8 mouse cellular contexts compared by ENCODE assay signal in the genomic region with DNA sequence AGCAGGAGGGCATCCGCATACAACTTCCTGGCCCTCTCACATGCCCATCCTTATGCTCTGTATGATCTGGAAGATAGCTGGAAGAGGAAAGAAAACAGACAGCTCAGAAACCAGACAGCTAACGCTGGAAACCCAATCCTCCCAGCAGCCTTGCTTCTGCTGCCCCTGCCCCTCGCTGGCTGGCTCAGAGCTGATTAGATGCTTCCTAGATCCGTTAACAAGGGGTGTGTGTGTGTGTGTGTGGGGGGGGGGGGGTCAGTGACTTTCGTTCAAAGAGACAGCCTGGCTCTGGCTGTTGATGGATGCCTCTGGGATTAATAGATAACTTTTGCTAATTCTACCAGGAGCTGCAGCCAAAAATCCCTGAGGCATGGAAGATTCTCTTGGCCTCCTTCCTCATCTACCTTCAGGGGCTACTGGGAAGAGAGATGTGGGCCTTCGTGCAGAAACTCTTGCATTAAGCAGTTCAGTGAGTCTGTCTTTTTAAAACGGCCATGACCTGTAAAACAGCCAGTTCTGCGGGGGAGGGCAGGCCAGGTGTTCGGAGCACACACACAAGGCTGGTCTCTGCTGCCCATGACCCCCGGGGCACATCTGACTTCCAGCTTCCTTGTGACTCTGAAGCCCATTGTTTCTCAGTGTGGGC. TPM values are rescaled to one million over a fixed set of nuclear protein-coding genes. Genes with fewer than 3 reads are reported as not detected.
DNase-seq lines count a peak whose midpoint lies in the region; ATAC-seq and TF ChIP-seq lines count a peak whose summit lies in the region.

No protein-coding gene starts in this region.

- no peaks in the 10 kb centered on the region for H3K36me3 ChIP-seq in forebrain, embryonic 10.5 days (replicated peaks)
- no peaks in the 10 kb centered on the region for H3K36me3 ChIP-seq in forebrain, postnatal 0 days (ENCODE audit: insufficient read depth)
- H3K36me3 ChIP-seq in intestine, embryonic 14.5 days (ENCODE audit: control insufficient read depth, insufficient read depth, low read length), result no peaks in the 10 kb centered on the region
- no peaks in the 10 kb centered on the region for H3K36me3 ChIP-seq in liver, embryonic 14.5 days (replicated peaks; ENCODE audit: control insufficient read depth, insufficient read depth, low read depth)
- H3K36me3 ChIP-seq in stomach, postnatal 0 days (ENCODE audit: control insufficient read depth, insufficient read depth, low read length), result no peaks in the 10 kb centered on the region

- H3K4me1 ChIP-seq in forebrain, embryonic 10.5 days, result peaks cover 47% of the 10 kb centered on the region
- no peaks in the 10 kb centered on the region for H3K4me1 ChIP-seq in forebrain, postnatal 0 days (ENCODE audit: insufficient read depth)
- peaks cover 26% of the 10 kb centered on the region for H3K4me1 ChIP-seq in intestine, embryonic 14.5 days (replicated peaks; ENCODE audit: control insufficient read depth, insufficient read depth, low read length)
- peaks cover 47 to 55% of the 10 kb centered on the region in 2 experiments for H3K4me1 ChIP-seq in liver, embryonic 14.5 days (replicated peaks; ENCODE audit: control insufficient read depth in 2 of 2, insufficient read depth in 2 of 2, low read length in 1 of 2)
- H3K4me1 ChIP-seq in stomach, postnatal 0 days (replicated peaks; ENCODE audit: control insufficient read depth, insufficient read depth), result peaks cover 9% of the 10 kb centered on the region

- peak overlapping the region; percentile 41 for H3K4me3 ChIP-seq in forebrain, embryonic 10.5 days
- H3K4me3 ChIP-seq in forebrain, postnatal 0 days (ENCODE audit: low read depth, low read length), result no peak overlapping the region
- no peak overlapping the region for H3K4me3 ChIP-seq in intestine, embryonic 14.5 days (ENCODE audit: low read depth, low read length)
- H3K4me3 ChIP-seq in liver, embryonic 14.5 days (ENCODE audit: insufficient read depth in 1 of 2, low read depth in 2 of 2, low read length in 2 of 2), result peak overlapping the region; percentile 66 to 84
- H3K4me3 ChIP-seq in stomach, postnatal 0 days (ENCODE audit: low read depth, low read length), result no peak overlapping the region

- DNase-seq in forebrain, embryonic 10.5 days (ENCODE audit: extremely low spot score, low spot score), result peak; percentile 30
- no peak for DNase-seq in forebrain, postnatal 0 days
- DNase-seq in intestine, embryonic 14.5 days (ENCODE audit: low spot score), result no peak
- DNase-seq in liver, embryonic 14.5 days (ENCODE audit: low read depth in 3 of 3, low spot score in 3 of 3), result peak in 2 of 3 experiments; percentile 42 to 48
- DNase-seq in stomach, postnatal 0 days (ENCODE audit: low spot score), result no peak
- DNase-seq in urinary bladder, adult 2 months (ENCODE audit: low spot score), result no peak
- no peak for DNase-seq in frontal cortex, adult 2 months (ENCODE audit: extremely low spot score in 1 of 2, low spot score in 1 of 2)

- peak overlapping the region; percentile 85 for H3K27ac ChIP-seq in forebrain, embryonic 10.5 days
- no peak overlapping the region for H3K27ac ChIP-seq in forebrain, postnatal 0 days (ENCODE audit: low read depth, low read length)
- H3K27ac ChIP-seq in intestine, embryonic 14.5 days (ENCODE audit: low read depth), result peak overlapping the region; percentile 16; the same call in 1 of the 2 replicates
- peak overlapping the region; percentile 99 for H3K27ac ChIP-seq in liver, embryonic 14.5 days
- H3K27ac ChIP-seq in stomach, postnatal 0 days (replicated peaks), result no peak overlapping the region

- H3K9ac ChIP-seq in forebrain, postnatal 0 days, result no peak overlapping the region
- no peak overlapping the region for H3K9ac ChIP-seq in intestine, embryonic 14.5 days (ENCODE audit: low read length)
- peak overlapping the region; percentile 92 for H3K9ac ChIP-seq in liver, embryonic 14.5 days (replicated peaks)
- peak overlapping the region; percentile 27 for H3K9ac ChIP-seq in stomach, postnatal 0 days (ENCODE audit: low read length)

- ATAC-seq in forebrain, postnatal 0 days, result no peak; the same call in 1 of the 2 replicates
- ATAC-seq in common myeloid progenitor, adult 5-6 weeks (replicated peaks; ENCODE audit: low read depth, poor library complexity, severe bottlenecking), result peak; percentile 39
- ATAC-seq in intestine, embryonic 14.5 days (replicated peaks; ENCODE audit: low FRiP score, low TSS enrichment, low read depth), result peak; percentile 47; the same call in 1 of the 2 replicates
- peak; percentile 64 for ATAC-seq in liver, embryonic 14.5 days (ENCODE audit: insufficient read depth)
- ATAC-seq in stomach, postnatal 0 days (ENCODE audit: low FRiP score, low TSS enrichment), result peak; percentile 37; the same call in 1 of the 2 replicates

- TF ChIP-seq EP300 in liver, embryonic 14.5 days (IDR thresholded peaks at IDR 0.05; ENCODE audit: low read depth), result peak; percentile 71; the same call in 1 of the 2 replicates
- TF ChIP-seq EP300 in stomach, postnatal 0 days (optimal IDR thresholded peaks at IDR 0.05), result no peak

- no peak for TF ChIP-seq CTCF in forebrain, postnatal 0 days (IDR thresholded peaks at IDR 0.05; ENCODE audit: low read depth)
- no peak for TF ChIP-seq CTCF in liver, embryonic 14.5 days (IDR thresholded peaks at IDR 0.05; ENCODE audit: low read depth)
- no peak for TF ChIP-seq CTCF in stomach, postnatal 0 days (IDR thresholded peaks at IDR 0.05; ENCODE audit: low read depth)

- WGBS in forebrain, embryonic 10.5 days, result 18% methylated on average over 10 of the region's 10 CpGs
- whole genome bisulfite sequencing in forebrain, postnatal 0 days, result 26% methylated on average over 10 of the region's 10 CpGs
- WGBS in intestine, embryonic 14.5 days, result 17% methylated on average over 10 of the region's 10 CpGs
- WGBS in liver, embryonic 14.5 days (ENCODE audit: insufficient replicate concordance), result 6% methylated on average over 10 of the region's 10 CpGs
- WGBS in stomach, postnatal 0 days, result 24% methylated on average over 10 of the region's 10 CpGs

- H3K27me3 ChIP-seq in forebrain, embryonic 10.5 days (ENCODE audit: poor library complexity, severe bottlenecking), result no peaks in the 10 kb centered on the region
- H3K27me3 ChIP-seq in forebrain, postnatal 0 days (ENCODE audit: insufficient read depth, low read length), result no peaks in the 10 kb centered on the region
- no peaks in the 10 kb centered on the region for H3K27me3 ChIP-seq in intestine, embryonic 14.5 days (replicated peaks; ENCODE audit: control insufficient read depth, insufficient read depth, low read length)
- no peaks in the 10 kb centered on the region for H3K27me3 ChIP-seq in liver, embryonic 14.5 days (ENCODE audit: control insufficient read depth, insufficient read depth, low read length)
- H3K27me3 ChIP-seq in stomach, postnatal 0 days (ENCODE audit: control insufficient read depth, insufficient read depth, low read length), result no peaks in the 10 kb centered on the region

- no peak overlapping the region; the same call in 1 of the 2 replicates for H3K4me2 ChIP-seq in forebrain, postnatal 0 days (ENCODE audit: low read depth)
- peak overlapping the region; percentile 36 for H3K4me2 ChIP-seq in intestine, embryonic 14.5 days (ENCODE audit: low read length)
- H3K4me2 ChIP-seq in liver, embryonic 14.5 days (ENCODE audit: low read depth), result peak overlapping the region; percentile 99
- H3K4me2 ChIP-seq in stomach, postnatal 0 days (replicated peaks; ENCODE audit: low read depth), result peak overlapping the region; percentile 29; the same call in 1 of the 2 replicates

- H3K9me3 ChIP-seq in forebrain, embryonic 10.5 days, result no peaks in the 10 kb centered on the region
- H3K9me3 ChIP-seq in forebrain, postnatal 0 days (ENCODE audit: low read length), result no peaks in the 10 kb centered on the region
- H3K9me3 ChIP-seq in intestine, embryonic 14.5 days (ENCODE audit: control insufficient read depth, low read length), result no peaks in the 10 kb centered on the region
- H3K9me3 ChIP-seq in liver, embryonic 14.5 days (ENCODE audit: control insufficient read depth, low read length), result no peaks in the 10 kb centered on the region
- no peaks in the 10 kb centered on the region for H3K9me3 ChIP-seq in stomach, postnatal 0 days (ENCODE audit: control insufficient read depth, low read length)

RNA-seq across cellular contexts. Expression of a gene that starts 23.4 kb away (rescaled TPM):
- 24.9 and 25.2 TPM in 2 replicates for polyA plus RNA-seq in forebrain, embryonic 10.5 days (2016; fragmentation: Nextera tagmentation; extraction: Ambion mirVana)
- total RNA-seq in forebrain, postnatal 0 days (2014; rRNA removed), result 125 and 205 TPM in 2 replicates
- 277 and 303 TPM in 2 replicates for polyA plus RNA-seq in forebrain, postnatal 0 days (2015; fragmentation: Nextera tagmentation; extraction: Ambion mirVana)
- total RNA-seq in common myeloid progenitor, adult 5-6 weeks (2017), result not detected in 2 replicates
- polyA plus RNA-seq in intestine, embryonic 14.5 days (2014; fragmentation: Nextera tagmentation; extraction: Ambion mirVana), result 13.0 and 13.6 TPM in 2 replicates
- 0.31 and 0.63 TPM in 2 replicates for polyA plus RNA-seq in liver, embryonic 14.5 days (2012; rRNA removed)
- 1.3 and 1.7 TPM in 2 replicates for polyA plus RNA-seq in liver, embryonic 14.5 days (2014; fragmentation: Nextera tagmentation; extraction: Ambion mirVana)
- 7.4 and 8.0 TPM in 2 replicates for polyA plus RNA-seq in stomach, postnatal 0 days (2015; fragmentation: Nextera tagmentation; extraction: Ambion mirVana)
- 2.9 and 4.1 TPM in 2 replicates for polyA plus RNA-seq in urinary bladder, adult 2 months (2012; rRNA removed)
- polyA plus RNA-seq in frontal cortex, adult 2 months (2012; rRNA removed), result 195 and 205 TPM in 2 replicates

Comparison
In these comparisons a context has a peak if more than half of its experiments do, and no peak if none do; other contexts are left out.
1. DNase-seq: peak in forebrain, embryonic 10.5 days (single experiment) and liver, embryonic 14.5 days (2 of 3); none in forebrain, postnatal 0 days (single experiment), intestine, embryonic 14.5 days (single experiment), stomach, postnatal 0 days (single experiment), urinary bladder, adult 2 months (single experiment) and frontal cortex, adult 2 months (0 of 2).
2. H3K27ac ChIP-seq: peak in forebrain, embryonic 10.5 days (single experiment), intestine, embryonic 14.5 days (single experiment) and liver, embryonic 14.5 days (single experiment); none in forebrain, postnatal 0 days (single experiment) and stomach, postnatal 0 days (single experiment).
3. H3K4me3 ChIP-seq: peak in forebrain, embryonic 10.5 days (single experiment) and liver, embryonic 14.5 days (2 of 2); none in forebrain, postnatal 0 days (single experiment), intestine, embryonic 14.5 days (single experiment) and stomach, postnatal 0 days (single experiment).
4. H3K9ac ChIP-seq: peak in liver, embryonic 14.5 days (single experiment) and stomach, postnatal 0 days (single experiment); none in forebrain, postnatal 0 days (single experiment) and intestine, embryonic 14.5 days (single experiment).